Mouse (Mus musculus) forebrain, embryonic 13.5 days (tissue): ENCODE measurements around the gene Olfr332. TPM values are rescaled to one million over a fixed set of nuclear protein-coding genes. Genes with fewer than 3 reads are reported as not detected.

Source experiments
- polyA plus RNA-seq: library from polyadenylated mRNA; unstranded; fragments of >200 nt; fragmentation: Nextera tagmentation; extraction: Ambion mirVana; gene quantifications from 2 replicates; pipeline ENCODE4 v1.2.1, GENCODE M21; 2015

Olfr332 gene
- polyA plus RNA-seq, 1 experiment from 2014 or later = not detected

Other genes starting within 250 kb of the Olfr332 start
- not detected in 2 replicates for gene 4930438A08Rik, start 217.8 kb downstream of the Olfr332 start, polyA plus RNA-seq
- 28.9 and 31.4 TPM in 2 replicates for gene Zfp692, start 185.5 kb downstream of the Olfr332 start, polyA plus RNA-seq
- 38.1 and 40.5 TPM in 2 replicates for gene Zfp672, start 162.2 kb downstream of the Olfr332 start, polyA plus RNA-seq
- gene Sh3bp5l, start 161.8 kb downstream of the Olfr332 start, polyA plus RNA-seq = 43.9 and 48.0 TPM in 2 replicates
- gene Lypd8, start 113.5 kb downstream of the Olfr332 start, polyA plus RNA-seq = 0.31 TPM in 1 of 2 replicates, not detected in the other
- gene 1810065E05Rik, start 71.4 kb downstream of the Olfr332 start, polyA plus RNA-seq = not detected in 2 replicates
- gene Gm12253, start 60.0 kb downstream of the Olfr332 start, polyA plus RNA-seq = not detected in 2 replicates
- gene Lypd9, start 39.6 kb downstream of the Olfr332 start, polyA plus RNA-seq = not detected in 2 replicates
- not detected in 2 replicates for gene Olfr30, start 30.3 kb downstream of the Olfr332 start, polyA plus RNA-seq
- not detected in 2 replicates for gene Olfr331, start 10.0 kb upstream of the Olfr332 start, polyA plus RNA-seq
- not detected in 2 replicates for gene Olfr330, start 42.3 kb upstream of the Olfr332 start, polyA plus RNA-seq
- not detected in 2 replicates for gene Olfr329-ps, start 53.9 kb upstream of the Olfr332 start, polyA plus RNA-seq
- gene Olfr328, start 63.1 kb upstream of the Olfr332 start, polyA plus RNA-seq = not detected in 2 replicates
- not detected in 2 replicates for gene Olfr224, start 78.0 kb upstream of the Olfr332 start, polyA plus RNA-seq
- gene Olfr325, start 85.2 kb upstream of the Olfr332 start, polyA plus RNA-seq = not detected in 2 replicates
- not detected in 2 replicates for gene Olfr324, start 102.6 kb upstream of the Olfr332 start, polyA plus RNA-seq
- not detected in 2 replicates for gene 2210407C18Rik, start 123.5 kb upstream of the Olfr332 start, polyA plus RNA-seq
- gene Olfr323, start 137.9 kb upstream of the Olfr332 start, polyA plus RNA-seq = not detected in 2 replicates
- 0.10 TPM in 1 of 2 replicates, not detected in the other for gene Trim58, start 147.9 kb upstream of the Olfr332 start, polyA plus RNA-seq
- not detected in 2 replicates for gene Olfr322, start 166.2 kb upstream of the Olfr332 start, polyA plus RNA-seq
- gene Olfr320, start 188.5 kb upstream of the Olfr332 start, polyA plus RNA-seq = not detected in 2 replicates
- not detected in 2 replicates for gene Olfr319, start 206.6 kb upstream of the Olfr332 start, polyA plus RNA-seq
- not detected in 2 replicates for gene Olfr318, start 231.5 kb upstream of the Olfr332 start, polyA plus RNA-seq
- gene Olfr317, start 246.7 kb upstream of the Olfr332 start, polyA plus RNA-seq = 0.09 TPM in 1 of 2 replicates, not detected in the other